Mouse (Mus musculus) yolk sac, embryonic 10.5 days (tissue): Measurements from ENCODE around the gene Etfdh.

Source experiments
- DNase-seq: peaks from one replicate; pipeline ENCODE4 v3.0.0-alpha.2; 2017; ENCODE audit warnings: low spot score

Etfdh gene

GRCm38 (mm10) chr3:79629416-79629730 lies at the start of gene Etfdh:
TSS of gene Etfdh (minus strand) at chr3:79629500.
- DNase-seq: no peak

GRCm38 (mm10) chr3:79676411-79676810 lies 47.1 kb upstream of the Etfdh start:
- no peak for DNase-seq

GRCm38 (mm10) chr3:79674641-79675040 lies 45.3 kb upstream of the Etfdh start:
- DNase-seq: no peak

- DNase-seq: peak; percentile 22
These were observed 43.8 kb upstream of the Etfdh start for GRCm38 (mm10) chr3:79673082-79673481.

GRCm38 (mm10) chr3:79672188-79672587 lies 42.9 kb upstream of the Etfdh start:
- DNase-seq: no peak

- no peak for DNase-seq
These were observed 41.3 kb upstream of the Etfdh start for GRCm38 (mm10) chr3:79670556-79670955.

- DNase-seq: peak; percentile 58
These were observed 35.6 kb upstream of the Etfdh start for GRCm38 (mm10) chr3:79664787-79665408.

GRCm38 (mm10) chr3:79656682-79657081 lies 27.4 kb upstream of the Etfdh start:
- peak; percentile 7 for DNase-seq

- no peak for DNase-seq
These were observed 22.8 kb upstream of the Etfdh start for GRCm38 (mm10) chr3:79652129-79652528.

GRCm38 (mm10) chr3:79628561-79629415 lies 512 bp downstream of the Etfdh start, which contains the start of gene 4930579G24Rik:
TSS of gene 4930579G24Rik (plus strand) at chr3:79629079.
- DNase-seq: peak; percentile 98

GRCm38 (mm10) chr3:79628182-79628560 lies 1.1 kb downstream of the Etfdh start:
- DNase-seq: no peak

- no peak for DNase-seq
These were observed 1.7 kb downstream of the Etfdh start for GRCm38 (mm10) chr3:79627484-79628181.

- DNase-seq: no peak
These were observed 19.4 kb downstream of the Etfdh start for GRCm38 (mm10) chr3:79609886-79610285.

- no peak for DNase-seq
These were observed 33.8 kb downstream of the Etfdh start for GRCm38 (mm10) chr3:79595468-79595867.

GRCm38 (mm10) chr3:79591793-79592471 lies 37.4 kb downstream of the Etfdh start:
- no peak for DNase-seq

- peak; percentile 83 for DNase-seq
These were observed 38.2 kb downstream of the Etfdh start, which contains the start of gene Ppid for GRCm38 (mm10) chr3:79590863-79591792. TSS of gene Ppid (plus strand) at chr3:79591342.

GRCm38 (mm10) chr3:79589671-79590070 lies 39.6 kb downstream of the Etfdh start:
- DNase-seq: no peak

- peak; percentile 82 for DNase-seq
These were observed 42.5 kb downstream of the Etfdh start for GRCm38 (mm10) chr3:79586804-79587203.

GRCm38 (mm10) chr3:79579891-79580575 lies 49.3 kb downstream of the Etfdh start:
- no peak for DNase-seq

- no peak for DNase-seq
These were observed 51.1 kb downstream of the Etfdh start for GRCm38 (mm10) chr3:79578164-79578563.
